Mouse (Mus musculus): ENCODE data around the gene Pik3ap1. TPM values are rescaled to one million over a fixed set of nuclear protein-coding genes. Genes with fewer than 3 reads are reported as not detected.

The Pik3ap1 gene
- total RNA-seq, 2 experiments from 2014 or later, result 6.2 to 8.7 TPM

- no peak for DNase-seq
These were observed 105.1 kb downstream of the Pik3ap1 start for GRCm38 (mm10) chr19:41279724-41280244.

- DNase-seq, result peak; percentile 61
These were observed 106.3 kb downstream of the Pik3ap1 start for GRCm38 (mm10) chr19:41278606-41279005.

GRCm38 (mm10) chr19:41275588-41275987, 109.3 kb downstream of the Pik3ap1 start:
- DNase-seq, result no peak

GRCm38 (mm10) chr19:41270906-41271305, 114.0 kb downstream of the Pik3ap1 start:
- no peak for DNase-seq

GRCm38 (mm10) chr19:41270151-41270727, 114.7 kb downstream of the Pik3ap1 start:
- peak; percentile 50 for DNase-seq

- DNase-seq, result no peak
These were observed 118.5 kb downstream of the Pik3ap1 start for GRCm38 (mm10) chr19:41266251-41266901.

- no peak for DNase-seq
These were observed 120.5 kb downstream of the Pik3ap1 start for GRCm38 (mm10) chr19:41264331-41264799.

- DNase-seq, result peak; percentile 93
These were observed 121.1 kb downstream of the Pik3ap1 start, which contains the start of gene Tm9sf3 for GRCm38 (mm10) chr19:41263630-41264295. TSS of gene Tm9sf3 (minus strand) at chr19:41263997.

GRCm38 (mm10) chr19:41262712-41263629, 121.9 kb downstream of the Pik3ap1 start:
- peak; percentile 81 for DNase-seq

- DNase-seq, result no peak
These were observed 124.2 kb downstream of the Pik3ap1 start for GRCm38 (mm10) chr19:41260736-41261135.

- DNase-seq, result no peak
These were observed 125.6 kb downstream of the Pik3ap1 start for GRCm38 (mm10) chr19:41259256-41259655.

GRCm38 (mm10) chr19:41258707-41259106, 126.2 kb downstream of the Pik3ap1 start:
- peak; percentile 61 for DNase-seq

GRCm38 (mm10) chr19:41254584-41254983, 130.3 kb downstream of the Pik3ap1 start:
- DNase-seq, result no peak

- DNase-seq, result no peak
These were observed 135.9 kb downstream of the Pik3ap1 start for GRCm38 (mm10) chr19:41248968-41249367.

GRCm38 (mm10) chr19:41248271-41248670, 136.6 kb downstream of the Pik3ap1 start:
- DNase-seq, result no peak

GRCm38 (mm10) chr19:41246271-41246670, 138.6 kb downstream of the Pik3ap1 start:
- no peak for DNase-seq

- peak; percentile 71 for DNase-seq
These were observed 140.3 kb downstream of the Pik3ap1 start for GRCm38 (mm10) chr19:41244581-41244980.

- no peak for DNase-seq
These were observed 142.9 kb downstream of the Pik3ap1 start for GRCm38 (mm10) chr19:41241997-41242396.

GRCm38 (mm10) chr19:41233698-41234097, 151.2 kb downstream of the Pik3ap1 start:
- DNase-seq, result no peak

Data from adrenal gland, postnatal 10 days (tissue).